Mouse (Mus musculus): ENCODE results near the gene Wfdc1. TPM values are rescaled to one million over a fixed set of nuclear protein-coding genes. Genes with fewer than 3 reads are reported as not detected.

Gene Wfdc1
- total RNA-seq, 2 experiments from 2014 or later: 56.9 to 59.7 TPM

- peak in 1 of 2 experiments; percentile 24 for DNase-seq (ENCODE audit: low spot score in 2 of 2)
Observed at GRCm38 (mm10) chr8:119678138-119678843, 12.1 kb downstream of the Wfdc1 start.

GRCm38 (mm10) chr8:119679184-119679583, 13.0 kb downstream of the Wfdc1 start:
- peak in 1 of 2 experiments; percentile 7 for DNase-seq (ENCODE audit: low spot score in 2 of 2)

GRCm38 (mm10) chr8:119690602-119691001, 24.4 kb downstream of the Wfdc1 start:
- no peak for DNase-seq (ENCODE audit: low spot score in 2 of 2)

GRCm38 (mm10) chr8:119691989-119692388, 25.8 kb downstream of the Wfdc1 start:
- no peak for DNase-seq (ENCODE audit: low spot score in 2 of 2)

- DNase-seq (ENCODE audit: low spot score in 2 of 2): no peak
Observed at GRCm38 (mm10) chr8:119694696-119695095, 28.5 kb downstream of the Wfdc1 start.

GRCm38 (mm10) chr8:119697163-119697562, 31.0 kb downstream of the Wfdc1 start:
- no peak for DNase-seq (ENCODE audit: low spot score in 2 of 2)

- DNase-seq (ENCODE audit: low spot score in 2 of 2): peak in 1 of 2 experiments; percentile 48
Observed at GRCm38 (mm10) chr8:119698960-119699359, 32.8 kb downstream of the Wfdc1 start.

GRCm38 (mm10) chr8:119699549-119700134, 33.5 kb downstream of the Wfdc1 start, which contains the start of gene Atp2c2:
Gene Atp2c2, plus strand, starts transcription at chr8:119700009.
- no peak for DNase-seq (ENCODE audit: low spot score in 2 of 2)

GRCm38 (mm10) chr8:119702965-119703364, 36.8 kb downstream of the Wfdc1 start:
- DNase-seq (ENCODE audit: low spot score in 2 of 2): no peak

- DNase-seq (ENCODE audit: low spot score in 2 of 2): no peak
Observed at GRCm38 (mm10) chr8:119707146-119707545, 41.0 kb downstream of the Wfdc1 start.

GRCm38 (mm10) chr8:119708471-119708870, 42.3 kb downstream of the Wfdc1 start:
- no peak for DNase-seq (ENCODE audit: low spot score in 2 of 2)

GRCm38 (mm10) chr8:119708878-119709702, 42.9 kb downstream of the Wfdc1 start:
- DNase-seq (ENCODE audit: low spot score in 2 of 2): peak in 1 of 2 experiments; percentile 43

- no peak for DNase-seq (ENCODE audit: low spot score in 2 of 2)
Observed at GRCm38 (mm10) chr8:119709703-119710093, 43.5 kb downstream of the Wfdc1 start.

GRCm38 (mm10) chr8:119712226-119712625, 46.1 kb downstream of the Wfdc1 start:
- no peak for DNase-seq (ENCODE audit: low spot score in 2 of 2)

- DNase-seq (ENCODE audit: low spot score in 2 of 2): no peak
Observed at GRCm38 (mm10) chr8:119713421-119713820, 47.3 kb downstream of the Wfdc1 start.

- no peak for DNase-seq (ENCODE audit: low spot score in 2 of 2)
Observed at GRCm38 (mm10) chr8:119715221-119715620, 49.1 kb downstream of the Wfdc1 start.

- no peak for DNase-seq (ENCODE audit: low spot score in 2 of 2)
Observed at GRCm38 (mm10) chr8:119716730-119717299, 50.6 kb downstream of the Wfdc1 start.

GRCm38 (mm10) chr8:119717765-119718164, 51.6 kb downstream of the Wfdc1 start:
- DNase-seq (ENCODE audit: low spot score in 2 of 2): no peak

GRCm38 (mm10) chr8:119719011-119719501, 52.9 kb downstream of the Wfdc1 start:
- no peak for DNase-seq (ENCODE audit: low spot score in 2 of 2)

- no peak for DNase-seq (ENCODE audit: low spot score in 2 of 2)
Observed at GRCm38 (mm10) chr8:119722348-119722747, 56.2 kb downstream of the Wfdc1 start.

GRCm38 (mm10) chr8:119723676-119724075, 57.5 kb downstream of the Wfdc1 start:
- DNase-seq (ENCODE audit: low spot score in 2 of 2): no peak

Measured in gastrocnemius, postnatal 4 days (tissue).